Mouse (Mus musculus) testis, postnatal 10 days (tissue): ENCODE measurements at regions not wholly inside any gene's neighbourhood (a gene's known extent, or its start where the extent isn't known, plus 50 kb on each side); places are given as distances from the start of the nearest gene placed in this dataset.

Experiments used
- DNase-seq: peaks from one replicate; pipeline ENCODE4 v3.0.0; 2021; ENCODE audit warnings: low spot score

GRCm38 (mm10) chr2:166406826-166407225, 251.4 kb upstream of the Sulf2 start:
- DNase-seq, result no peak

GRCm38 (mm10) chr2:166403319-166403718, 247.9 kb upstream of the Sulf2 start:
- DNase-seq, result peak; percentile 69

GRCm38 (mm10) chr2:166401860-166402259, 246.4 kb upstream of the Sulf2 start:
- DNase-seq, result no peak

DNA sequence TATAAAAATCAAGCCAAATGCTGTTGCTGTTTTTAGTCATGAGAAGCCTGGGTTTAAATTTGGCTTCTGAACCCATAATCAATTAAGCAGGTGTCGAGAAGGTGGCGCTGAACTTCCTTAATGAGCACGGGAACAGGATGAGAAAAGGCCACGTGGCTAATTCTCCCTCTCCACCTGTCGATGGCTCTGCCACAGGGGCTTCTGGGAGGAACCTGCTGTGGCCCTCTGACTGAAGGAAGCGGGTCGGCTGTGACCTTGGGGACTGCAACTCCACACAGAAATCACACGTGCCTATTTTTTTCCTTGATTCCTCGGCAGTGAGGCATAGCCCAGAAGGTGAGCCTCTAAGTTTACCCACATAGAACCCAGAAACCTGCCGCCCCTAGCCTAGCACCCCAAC, 244.8 kb upstream of the Sulf2 start:
- DNase-seq, result no peak

- DNase-seq, result no peak
These were observed 243.8 kb upstream of the Sulf2 start for GRCm38 (mm10) chr2:166399140-166399830.

- DNase-seq, result no peak
These were observed 243.3 kb upstream of the Sulf2 start for GRCm38 (mm10) chr2:166398774-166399139.

DNA sequence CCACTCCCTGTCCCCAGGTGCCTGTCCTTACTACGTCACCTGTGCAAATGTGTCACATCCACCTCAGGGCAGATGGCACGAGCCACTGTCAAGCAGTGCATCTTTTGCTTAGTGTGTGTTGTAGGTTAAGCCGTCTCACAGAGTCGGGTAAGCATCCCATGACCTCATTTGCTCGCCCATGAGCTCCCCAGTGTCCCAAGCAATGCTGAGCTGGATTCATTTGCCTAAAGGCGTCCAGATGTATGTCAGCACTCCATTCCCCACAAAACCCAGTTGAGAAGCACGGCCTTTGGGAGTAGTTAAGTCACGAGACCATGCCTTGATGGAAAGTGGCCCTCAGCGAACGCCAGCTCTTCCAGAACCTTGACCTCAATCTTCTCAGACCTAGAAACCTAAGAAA, 242.7 kb upstream of the Sulf2 start:
- DNase-seq, result no peak

DNA sequence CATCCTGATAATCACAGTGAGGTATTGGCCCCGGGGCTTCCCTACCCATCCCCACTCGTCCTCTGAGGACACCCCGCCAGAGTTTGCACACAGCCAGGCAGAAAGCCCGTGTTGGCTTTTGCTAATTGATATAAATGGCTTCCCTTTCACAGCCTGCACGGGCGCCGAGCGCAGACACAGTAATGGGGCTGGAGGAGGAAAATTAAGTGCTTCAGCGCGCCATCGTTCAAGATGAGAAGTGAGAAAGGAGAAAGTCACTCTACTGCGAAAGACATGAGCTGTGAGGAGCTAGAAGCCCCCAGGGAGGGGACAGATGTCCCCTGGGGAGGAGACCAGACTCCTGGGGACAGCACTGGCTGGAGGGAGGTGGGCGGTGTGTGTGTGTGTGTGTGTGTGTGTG, 239.2 kb upstream of the Sulf2 start:
- DNase-seq, result no peak

DNA sequence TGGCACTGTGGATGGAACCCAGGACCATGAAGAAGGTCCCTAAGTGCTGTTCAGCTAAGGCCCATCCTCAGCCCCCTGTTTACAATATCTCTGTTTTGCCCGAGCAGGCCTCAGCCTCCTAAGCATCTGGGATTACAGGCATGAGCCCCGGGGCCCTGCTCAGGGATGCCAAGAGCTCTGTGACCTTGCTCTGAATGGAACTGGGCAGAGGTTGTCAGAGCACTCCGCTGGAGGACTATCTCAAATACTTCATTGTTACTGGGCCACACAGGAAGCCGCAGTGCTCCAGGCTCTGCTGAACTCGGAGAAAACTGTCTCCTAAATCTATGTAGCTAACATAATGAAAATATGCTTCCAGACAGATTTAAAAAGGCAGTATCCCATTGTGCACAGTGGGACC, 235.7 kb upstream of the Sulf2 start:
- no peak for DNase-seq

- DNase-seq, result no peak
These were observed 232.6 kb upstream of the Sulf2 start for GRCm38 (mm10) chr2:166388050-166388449.

DNA sequence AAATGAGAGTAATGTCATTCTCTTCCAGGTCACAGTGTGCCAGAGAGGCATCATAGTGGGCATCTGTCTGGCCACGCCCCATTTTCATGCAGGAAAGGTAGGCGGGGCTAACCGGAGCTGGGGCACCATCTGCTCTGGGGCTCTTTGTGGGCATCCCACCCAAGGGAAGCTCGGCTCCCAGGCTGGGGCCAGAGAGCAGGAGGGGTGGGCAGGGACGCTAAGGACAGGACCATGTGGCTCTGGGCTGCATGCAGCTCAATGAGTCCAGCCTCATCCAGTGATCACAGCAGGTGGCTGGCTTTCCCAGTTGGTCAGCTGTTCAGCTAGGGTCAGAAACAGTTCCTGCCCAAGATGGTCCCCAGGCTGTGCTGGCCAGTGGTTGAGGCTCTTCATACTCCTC, 231.4 kb upstream of the Sulf2 start:
- DNase-seq, result peak; percentile 51

GRCm38 (mm10) chr2:166384583-166384982, 229.1 kb upstream of the Sulf2 start:
- no peak for DNase-seq

- no peak for DNase-seq
These were observed 227.9 kb upstream of the Sulf2 start for GRCm38 (mm10) chr2:166383356-166383755.

GRCm38 (mm10) chr2:166382180-166382579, 226.7 kb upstream of the Sulf2 start:
- no peak for DNase-seq

DNA sequence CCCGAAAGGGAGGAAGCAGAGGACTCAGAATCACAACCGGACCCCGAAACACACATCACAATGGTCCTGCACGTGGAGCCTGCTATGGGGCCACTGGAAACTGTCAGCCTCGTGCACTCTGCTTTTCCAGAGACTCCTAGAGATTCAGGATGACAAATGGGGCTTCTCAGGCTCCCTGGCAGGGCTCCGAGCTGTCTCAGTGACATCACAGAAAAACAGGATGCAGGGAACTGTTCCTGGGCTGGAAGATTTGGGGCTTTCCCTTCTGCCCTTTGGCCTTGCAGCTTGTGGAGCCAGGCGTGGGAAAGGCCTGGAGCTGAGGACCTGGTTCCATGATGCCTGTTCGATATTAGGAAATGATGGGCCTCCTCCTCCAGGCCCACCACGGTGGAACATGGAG, 225.4 kb upstream of the Sulf2 start:
- no peak for DNase-seq

DNA sequence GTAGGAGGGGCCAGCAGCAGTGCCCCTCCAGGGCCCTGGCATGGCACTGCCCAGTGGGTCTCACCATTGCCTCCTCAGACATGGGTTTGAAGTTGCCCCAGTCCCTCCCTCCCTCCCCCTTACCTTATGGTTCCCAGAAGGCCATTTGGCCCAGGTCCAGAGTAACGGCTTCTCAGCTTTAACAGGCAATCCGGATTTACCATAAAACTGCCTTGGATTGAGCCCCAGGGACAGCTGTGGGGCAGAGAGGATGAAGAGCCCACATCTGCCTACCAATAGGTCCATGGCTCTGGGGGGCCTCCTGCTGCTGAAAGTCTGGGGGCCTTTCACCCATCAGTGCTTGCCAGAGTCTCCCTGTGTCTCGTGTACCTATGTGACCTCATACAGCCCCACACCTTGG, 222.9 kb upstream of the Sulf2 start:
- DNase-seq, result no peak

GRCm38 (mm10) chr2:166377329-166377728, 221.9 kb upstream of the Sulf2 start:
- DNase-seq, result no peak

GRCm38 (mm10) chr2:166375639-166376038, 220.2 kb upstream of the Sulf2 start:
- no peak for DNase-seq

DNA sequence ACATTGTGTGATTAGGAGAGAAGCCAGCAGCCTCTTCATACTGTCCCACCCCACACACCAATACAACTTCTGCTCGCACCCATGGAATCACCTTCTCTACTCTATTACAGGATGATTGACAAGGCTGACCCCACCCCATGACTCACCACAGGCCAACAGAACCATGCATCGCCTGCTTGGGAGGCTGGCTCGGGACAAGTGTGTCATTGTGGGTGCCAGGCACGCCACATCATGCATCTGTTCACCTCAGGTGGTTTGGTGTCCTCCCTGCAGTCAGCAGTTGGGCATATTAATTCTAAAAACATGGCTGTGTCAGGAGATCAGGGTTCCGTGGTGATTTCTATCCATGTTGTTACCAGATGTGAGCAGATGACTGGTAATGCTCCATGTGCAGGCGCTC, 215.3 kb upstream of the Sulf2 start:
- DNase-seq, result no peak

DNA sequence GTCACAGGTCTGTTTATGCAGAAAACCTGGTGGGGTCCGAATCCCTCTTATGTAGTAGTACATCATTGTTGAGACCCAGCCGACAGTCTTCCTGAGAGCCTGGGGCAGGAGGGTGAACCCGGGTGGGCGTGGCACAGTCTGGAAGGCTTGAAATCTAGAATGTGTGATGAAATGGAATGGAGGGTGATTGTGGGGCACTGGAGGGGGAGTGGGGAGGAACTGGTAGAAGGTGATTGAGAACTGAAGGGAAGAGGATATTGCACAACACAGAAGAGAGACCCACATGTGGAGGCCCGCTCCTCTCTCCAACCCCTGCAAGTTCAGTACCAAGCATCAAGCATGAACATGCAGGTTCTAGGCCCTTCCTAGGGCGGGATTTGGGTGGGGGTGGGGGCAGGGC, 206.2 kb upstream of the Sulf2 start:
- no peak for DNase-seq

DNA sequence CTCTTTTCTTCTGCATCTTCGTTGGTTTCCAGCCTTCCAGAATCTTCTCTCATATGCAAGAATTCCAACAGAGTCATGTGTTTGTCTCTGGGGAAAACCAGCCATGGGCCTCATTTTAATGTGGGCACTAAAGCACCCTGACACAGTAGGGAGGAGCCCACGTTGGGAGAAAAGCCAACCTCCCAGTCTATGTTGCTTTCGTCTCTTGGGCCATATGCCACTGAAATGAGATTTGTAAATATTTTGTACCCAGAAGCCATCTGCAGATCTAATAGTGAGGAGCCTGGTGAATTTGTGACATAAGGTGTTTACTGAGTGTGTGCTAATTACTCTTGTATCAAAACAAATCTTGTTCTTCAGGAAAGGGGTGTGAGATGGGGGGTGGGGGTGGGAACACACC, 205.3 kb upstream of the Sulf2 start:
- DNase-seq, result no peak

DNA sequence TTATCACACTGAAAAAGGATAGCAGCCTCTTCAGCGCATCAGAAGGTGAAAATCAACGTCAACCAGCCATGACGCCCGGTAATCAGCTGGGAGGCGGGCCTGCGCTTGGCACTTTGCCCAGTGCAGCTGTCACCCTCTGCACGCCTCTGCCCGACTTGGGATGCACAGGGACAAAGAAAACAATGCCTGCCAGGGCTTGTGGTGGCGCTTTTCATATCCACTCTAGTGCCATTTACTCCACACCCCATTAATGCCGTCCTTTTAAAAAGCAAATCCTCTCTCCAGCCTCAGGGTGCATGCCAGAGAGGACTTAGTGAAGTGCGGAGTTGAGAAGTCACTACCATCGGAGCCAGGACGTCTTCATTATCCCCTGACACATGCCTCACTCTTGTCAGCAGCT, 204.5 kb upstream of the Sulf2 start:
- peak; percentile 63 for DNase-seq

GRCm38 (mm10) chr2:166357824-166358223, 202.4 kb upstream of the Sulf2 start:
- DNase-seq, result no peak

DNA sequence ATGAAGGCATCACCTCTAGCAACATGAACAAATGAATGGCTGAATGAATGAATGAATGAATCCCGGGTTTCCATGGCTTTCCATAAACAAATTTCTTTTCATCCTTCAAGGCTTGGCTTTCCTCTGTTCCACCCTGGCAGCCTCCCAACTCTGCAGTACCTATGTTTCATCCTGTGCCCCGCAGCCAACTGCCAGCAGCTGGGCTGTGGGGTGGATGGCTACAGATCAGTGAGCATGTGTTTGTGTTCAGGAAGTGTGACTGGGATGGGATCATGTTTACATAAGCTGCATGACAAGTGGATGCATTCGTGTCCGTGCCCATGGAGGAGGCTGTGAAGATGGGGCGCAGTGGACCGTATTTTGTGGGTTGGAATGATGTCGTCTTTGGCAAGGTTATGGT, 200.5 kb upstream of the Sulf2 start:
- no peak for DNase-seq

DNA sequence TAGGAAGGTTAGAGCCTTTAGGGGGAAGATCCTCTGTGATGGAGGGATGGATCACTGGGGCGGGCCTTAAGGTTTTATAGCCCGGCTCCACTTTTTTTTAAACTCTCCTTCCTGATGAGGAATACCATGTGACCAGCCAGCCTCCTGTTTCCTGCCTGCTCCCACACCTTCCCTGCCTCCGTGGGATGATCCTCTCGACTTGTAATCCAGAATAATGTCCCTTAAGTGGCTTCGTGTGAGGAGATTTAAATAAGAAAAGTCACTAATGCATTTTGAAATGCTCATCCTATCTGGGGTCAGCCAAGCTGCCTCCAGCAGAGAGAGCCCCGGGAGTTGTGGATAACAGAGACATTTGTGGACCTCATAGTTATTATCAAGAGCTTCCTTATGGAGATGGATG, 200.0 kb upstream of the Sulf2 start:
- DNase-seq, result no peak
